Mouse (Mus musculus): ENCODE data around the gene Kri1.
"Not testable (repeated sequence)": the region's sequence is repeated elsewhere in the genome, so short reads cannot be mapped to it uniquely, and the experiment has no call there.

Kri1 gene

DNA sequence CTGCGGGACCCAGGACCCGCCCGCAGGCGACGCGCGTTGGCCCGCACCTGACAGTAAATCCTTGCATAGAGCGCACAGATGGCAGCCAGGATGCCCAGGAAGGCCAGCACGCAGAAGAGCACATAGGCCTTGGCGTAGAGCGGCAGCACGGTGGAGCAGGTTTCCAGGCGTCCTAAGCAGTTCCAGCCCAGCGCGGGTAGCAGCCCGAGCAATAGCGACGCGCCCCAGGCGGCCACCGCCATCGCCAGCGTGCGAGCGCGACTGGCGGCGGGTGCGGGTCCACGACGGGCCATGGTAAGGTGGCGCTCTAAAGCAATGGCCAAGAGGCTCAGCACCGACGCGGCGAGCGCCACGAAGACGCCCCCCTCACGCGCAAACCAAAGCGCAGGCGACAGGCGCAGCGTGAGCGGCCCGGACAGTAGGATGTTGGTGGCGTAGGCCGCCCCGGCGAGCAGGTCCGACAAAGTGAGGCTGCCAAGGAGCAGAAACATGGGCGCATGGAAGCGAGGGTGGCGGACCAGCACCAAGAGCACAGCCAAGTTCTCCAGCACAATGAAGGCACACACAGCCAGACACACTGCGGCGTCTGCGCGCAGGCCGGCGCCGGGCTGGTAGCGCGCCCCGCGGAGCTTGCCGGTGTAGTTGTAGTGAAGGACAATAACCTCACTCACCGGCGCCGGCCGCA, 43.2 kb downstream of the Kri1 start:
- no peak for DNase-seq (ENCODE audit: low read depth, low spot score)

DNA sequence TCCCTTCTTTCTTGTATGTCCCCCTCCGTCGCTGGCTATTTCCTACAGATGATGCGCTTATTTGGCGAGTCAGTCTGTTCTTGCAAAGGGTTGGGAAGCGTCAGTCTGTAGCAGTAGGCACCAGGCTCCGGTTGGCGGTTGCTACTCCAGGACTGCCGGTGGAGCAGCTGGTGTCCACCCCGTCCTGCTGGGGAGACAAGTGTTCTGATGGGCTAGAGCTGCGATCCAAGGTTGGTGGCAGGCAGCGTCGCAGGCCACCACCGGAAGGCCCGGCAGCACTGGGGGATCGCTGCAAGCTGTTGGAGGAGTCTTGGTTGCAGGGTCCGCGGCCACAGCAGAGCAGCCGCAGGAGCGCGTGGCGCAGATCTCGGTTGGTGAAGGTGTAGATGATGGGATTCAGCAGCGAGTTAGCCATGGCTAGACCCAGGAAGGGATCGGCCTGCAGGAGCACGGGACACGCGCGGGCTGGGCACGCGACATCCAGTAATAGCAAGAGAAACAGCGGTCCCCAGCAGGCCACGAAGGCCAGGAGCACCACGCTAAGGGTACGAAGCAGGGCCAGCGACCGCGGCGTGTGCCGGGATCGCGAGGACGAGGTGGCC, 43.8 kb downstream of the Kri1 start:
- no peak for DNase-seq (ENCODE audit: low read depth, low spot score)

DNA sequence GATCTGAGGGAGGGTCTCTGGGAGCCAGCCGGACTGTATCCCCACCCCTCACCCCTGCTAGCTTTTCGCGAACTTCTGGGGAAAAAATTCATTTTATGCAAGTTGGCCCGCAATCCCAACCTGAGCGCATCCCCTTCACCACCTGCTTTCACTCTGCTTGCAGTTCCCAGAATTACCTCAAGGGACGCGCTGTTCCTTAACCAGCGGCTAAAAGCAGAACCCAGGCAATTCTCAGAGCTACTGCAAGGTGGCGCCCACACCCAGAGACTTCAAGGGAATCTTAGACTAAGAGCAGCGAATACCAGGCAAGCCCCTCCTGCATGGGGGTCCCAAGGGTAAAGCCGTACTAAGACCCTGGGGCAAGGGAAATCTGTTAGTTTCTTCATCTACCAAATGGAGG, 46.4 kb downstream of the Kri1 start:
- peak; percentile 66 for DNase-seq (ENCODE audit: low read depth, low spot score)

DNA sequence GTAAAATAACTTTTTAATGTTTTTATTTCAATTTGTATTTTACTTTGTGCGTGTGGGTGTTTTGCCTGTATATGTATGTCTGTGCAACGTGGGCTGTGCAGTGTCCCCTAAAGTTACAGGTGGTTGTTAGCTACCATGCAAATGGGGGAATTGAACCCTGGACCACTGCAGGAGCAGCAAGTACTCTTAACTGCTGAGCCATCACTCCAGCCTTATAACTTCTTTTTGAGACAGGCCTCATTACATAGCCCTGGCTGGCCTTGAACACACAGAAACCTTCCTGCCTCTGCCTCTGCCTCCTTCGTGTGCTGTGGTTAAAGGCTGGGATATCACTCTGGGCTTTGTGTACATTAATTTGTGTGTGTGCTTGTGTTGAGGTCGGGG, 48.3 kb downstream of the Kri1 start:
- no peak for DNase-seq (ENCODE audit: low read depth, low spot score)

DNA sequence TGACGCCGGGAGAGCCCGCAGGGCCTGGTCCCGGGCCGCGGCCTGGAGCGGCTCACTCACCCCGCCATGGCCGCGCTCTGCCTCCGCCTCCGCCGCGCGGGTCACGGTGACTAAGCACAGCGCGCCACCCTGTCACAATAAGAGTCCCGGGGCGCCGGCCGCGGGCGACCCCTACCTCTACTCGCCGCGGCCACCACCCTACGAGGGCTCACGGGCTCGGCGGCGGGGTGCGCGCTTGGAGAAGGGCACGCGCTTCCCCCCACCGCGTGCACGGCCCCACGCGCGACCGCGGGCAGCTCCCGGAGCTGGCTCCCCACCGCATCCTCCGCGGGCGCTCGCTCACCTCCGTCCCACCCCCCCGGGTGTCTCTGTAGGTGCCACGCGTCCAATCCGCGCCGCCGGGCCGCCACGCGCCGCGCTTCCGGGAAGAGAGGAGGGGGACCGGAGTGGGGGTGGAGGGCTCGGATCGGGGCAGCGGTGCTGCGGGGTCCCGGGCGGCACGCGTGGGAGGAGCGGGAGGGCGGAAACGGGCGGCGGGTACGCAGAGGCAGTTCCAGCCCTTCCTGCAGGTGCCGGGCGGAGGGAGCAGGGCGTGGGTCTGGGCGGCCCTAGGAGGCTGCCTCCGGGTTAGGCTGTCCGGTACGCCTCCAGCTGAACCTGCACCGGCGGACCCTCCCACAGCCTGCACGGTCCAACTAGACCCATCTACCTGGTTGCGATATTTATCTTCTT, 48.9 kb downstream of the Kri1 start, which contains the start of gene Keap1:
TSS of gene Keap1 (minus strand) at position 629 of the 732 bp plus-strand sequence.
- DNase-seq (ENCODE audit: low read depth, low spot score) = peak; percentile 55

DNA sequence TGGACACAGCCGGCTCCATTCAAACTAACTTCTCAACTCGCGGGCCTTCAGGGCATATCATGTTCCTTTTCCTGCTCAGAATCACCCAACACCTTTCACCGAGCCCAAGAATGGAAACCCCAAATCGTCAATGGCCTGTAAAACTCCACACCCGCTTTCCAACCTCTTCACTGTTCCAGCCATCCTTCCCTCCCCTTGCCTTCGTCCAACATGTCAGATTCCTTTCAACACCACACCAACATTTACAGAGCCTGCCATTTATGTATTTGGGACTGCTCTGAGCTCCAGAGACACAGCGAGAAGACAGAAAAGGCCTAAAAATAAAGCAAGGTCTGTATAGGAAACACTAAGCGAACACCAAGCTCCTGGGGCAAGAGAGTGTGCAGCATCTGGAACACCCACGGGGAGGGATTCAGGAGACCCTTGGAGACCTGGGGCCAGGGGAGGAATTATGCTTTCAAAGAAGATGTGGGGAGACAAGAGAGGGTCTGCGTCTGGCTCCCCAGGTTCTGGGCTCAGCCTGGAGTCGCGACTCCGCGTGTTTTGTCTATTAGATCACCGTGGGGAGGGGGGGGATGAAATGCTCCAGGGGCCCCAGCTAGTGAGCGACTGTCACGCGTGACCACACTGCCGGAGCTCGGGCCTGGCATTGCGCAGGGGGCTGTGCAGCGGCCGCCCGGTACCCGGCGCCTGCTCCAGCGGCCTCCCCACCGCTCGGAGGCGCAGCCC, 49.6 kb downstream of the Kri1 start:
- no peak for DNase-seq (ENCODE audit: low read depth, low spot score)

DNA sequence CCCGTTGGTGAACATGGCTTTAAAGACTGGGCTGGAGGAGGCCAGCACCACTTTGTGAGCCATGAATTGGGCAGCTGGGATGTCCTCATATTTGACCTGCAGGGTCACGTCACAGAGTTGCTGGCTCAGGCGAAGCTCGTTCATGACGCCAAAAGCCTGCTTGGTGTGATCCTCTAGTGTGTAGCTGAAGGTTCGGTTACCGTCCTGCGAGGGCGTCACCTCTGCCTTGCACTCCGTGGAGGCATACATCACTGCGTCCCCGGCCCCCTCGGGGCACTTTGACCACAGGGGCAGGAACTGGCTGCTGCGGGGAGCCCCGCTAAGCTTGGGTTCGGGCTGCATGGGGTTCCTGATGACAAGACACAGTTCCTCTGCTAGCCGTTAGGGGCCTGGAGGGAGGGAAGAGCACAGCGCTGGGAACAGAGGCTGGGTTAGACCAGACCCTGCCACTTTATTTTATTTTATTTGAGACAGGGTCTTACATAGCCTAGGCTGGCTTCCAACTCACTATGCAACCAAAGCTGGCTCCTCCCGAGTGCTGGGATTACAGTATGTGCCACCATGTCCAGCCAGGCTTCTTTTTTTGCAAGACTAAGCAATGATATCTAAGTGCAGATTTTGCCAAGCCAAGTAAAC, 50.3 kb downstream of the Kri1 start:
- no peak for DNase-seq (ENCODE audit: low read depth, low spot score)

DNA sequence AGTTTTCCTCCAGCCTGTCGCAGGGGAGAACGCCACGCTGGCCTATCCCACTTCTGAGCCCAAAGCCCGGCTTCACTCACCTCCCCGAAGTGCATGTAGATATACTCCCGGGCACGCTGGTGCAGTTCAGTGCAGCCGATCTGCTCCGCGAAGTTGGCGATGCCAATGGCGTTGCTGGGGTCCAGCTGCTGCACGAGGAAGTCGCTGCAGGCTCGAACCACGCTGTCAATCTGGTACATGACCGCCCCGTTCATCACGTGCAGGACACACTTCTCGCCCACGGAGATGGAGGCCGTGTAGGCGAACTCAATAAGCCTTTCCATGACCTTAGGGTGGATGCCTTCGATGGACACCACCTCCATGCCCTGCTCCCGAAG, 50.8 kb downstream of the Kri1 start:
- no peak for DNase-seq (ENCODE audit: low read depth, low spot score)

DNA sequence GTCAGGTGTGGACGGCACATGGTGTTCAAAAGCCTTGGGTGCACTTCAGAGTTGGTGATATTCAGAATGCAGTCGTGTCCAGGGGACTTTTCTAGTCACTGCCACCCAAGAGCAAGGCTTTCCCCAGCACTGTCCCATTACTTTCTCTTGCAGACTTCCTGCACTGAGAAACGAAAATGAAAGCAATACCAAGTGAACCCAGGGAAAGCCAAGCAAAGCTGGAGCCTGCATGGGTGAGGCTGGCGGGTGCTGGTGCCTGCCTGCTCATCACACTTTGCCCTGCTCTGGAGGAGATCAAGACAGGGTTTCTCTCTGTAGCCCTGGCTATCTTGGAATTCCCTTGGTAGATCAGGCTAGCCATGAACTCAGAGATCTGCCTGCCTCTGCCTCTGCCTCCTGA, 52.4 kb downstream of the Kri1 start:
- DNase-seq (ENCODE audit: low read depth, low spot score) = no peak

DNA sequence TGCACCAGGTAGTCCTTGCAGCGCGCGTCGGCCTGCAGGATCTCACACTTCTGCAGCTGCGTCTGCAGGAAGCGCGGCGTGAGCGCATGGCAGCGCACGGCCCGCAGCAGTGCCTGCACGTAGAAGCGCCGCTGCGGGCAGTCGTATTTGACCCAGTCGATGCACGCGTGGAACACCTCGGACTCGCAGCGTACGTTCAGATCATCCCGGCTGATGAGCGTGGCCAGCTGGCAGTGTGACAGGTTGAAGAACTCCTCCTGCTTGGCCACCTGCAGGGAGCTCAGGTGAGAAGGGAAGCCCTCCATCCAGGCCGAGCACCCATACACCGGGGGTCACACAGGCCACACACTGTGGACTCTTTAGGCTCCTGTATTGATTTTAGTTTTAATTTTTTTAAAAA, 54.0 kb downstream of the Kri1 start:
- no peak for DNase-seq (ENCODE audit: low read depth, low spot score)

DNA sequence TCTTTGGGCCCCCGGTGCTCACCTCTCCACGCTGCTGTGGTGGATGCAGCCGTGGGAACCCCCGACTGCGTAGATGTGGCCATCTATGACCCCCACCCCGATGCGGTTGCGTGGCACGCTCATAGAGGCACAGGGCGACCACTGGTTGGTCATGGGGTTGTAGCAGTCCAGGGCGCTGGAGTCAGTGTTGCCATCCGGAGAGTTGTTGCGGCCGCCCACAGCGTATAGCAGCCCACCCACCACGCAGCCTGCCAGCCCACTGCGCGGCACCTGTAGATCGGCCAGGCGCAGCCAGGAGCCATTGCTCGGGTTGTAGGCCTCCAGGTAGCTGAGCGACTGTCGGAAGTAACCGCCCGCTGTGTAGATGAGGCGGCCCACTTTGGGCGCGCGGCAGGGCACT, 54.4 kb downstream of the Kri1 start:
- no peak for DNase-seq (ENCODE audit: low read depth, low spot score)

DNA sequence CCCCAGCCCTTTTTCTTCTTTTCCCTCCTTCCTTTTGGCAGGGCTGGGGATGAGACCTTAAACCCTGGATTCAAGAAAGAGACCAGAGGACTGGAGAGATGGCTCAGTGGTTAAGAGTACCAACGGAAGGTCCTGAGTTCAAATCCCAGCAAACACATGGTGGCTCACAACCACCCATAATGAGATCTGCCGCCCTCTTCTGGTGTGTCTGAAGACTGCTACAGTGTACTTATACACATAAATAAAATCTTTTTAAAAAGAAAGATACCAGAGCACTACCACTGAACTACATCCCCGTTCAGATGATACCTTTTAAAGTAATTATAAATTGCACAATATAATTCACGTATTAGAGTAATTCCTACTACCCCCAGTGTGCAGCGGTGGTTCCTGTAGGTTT, 54.9 kb downstream of the Kri1 start:
- DNase-seq (ENCODE audit: low read depth, low spot score) = no peak

DNA sequence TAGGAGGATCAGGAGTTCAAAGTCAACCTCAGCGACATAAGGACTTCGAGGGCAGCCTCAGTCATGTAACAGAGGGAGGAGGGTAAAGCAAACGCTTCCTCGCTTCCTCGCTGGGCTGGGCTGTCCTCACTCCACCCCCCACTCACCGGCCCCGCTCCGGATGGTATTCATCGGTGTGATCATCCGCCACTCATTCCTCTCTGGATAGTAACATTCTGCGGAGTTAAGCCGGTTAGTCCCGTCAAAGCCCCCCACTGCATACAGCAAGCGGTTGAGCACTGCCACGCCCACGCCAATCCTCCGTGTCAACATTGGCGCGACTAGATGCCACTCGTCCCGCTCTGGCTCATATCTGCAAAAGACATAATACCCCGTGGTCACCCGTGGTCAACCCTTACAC, 56.2 kb downstream of the Kri1 start:
- no peak for DNase-seq (ENCODE audit: low read depth, low spot score)

DNA sequence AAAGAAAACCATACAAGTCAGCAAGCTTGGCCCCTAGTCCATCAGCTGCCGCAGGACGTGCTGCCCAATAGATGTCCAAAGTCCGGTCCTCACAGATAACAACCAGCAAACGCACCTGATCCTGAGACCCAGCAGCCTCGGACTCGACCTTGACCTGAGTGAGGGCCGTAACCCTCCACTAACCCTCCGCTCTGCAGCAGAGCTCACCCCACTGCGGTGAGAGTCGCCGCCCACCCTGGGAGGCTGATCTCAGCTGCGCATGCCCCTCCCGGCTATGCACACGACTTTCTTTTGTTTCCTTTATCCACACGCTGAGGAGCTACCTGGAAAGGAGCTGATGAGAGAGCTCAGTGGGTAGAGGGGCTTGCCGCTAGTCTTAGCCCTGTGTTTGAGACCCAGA, 60.4 kb downstream of the Kri1 start:
- DNase-seq (ENCODE audit: low read depth, low spot score) = no peak

DNA sequence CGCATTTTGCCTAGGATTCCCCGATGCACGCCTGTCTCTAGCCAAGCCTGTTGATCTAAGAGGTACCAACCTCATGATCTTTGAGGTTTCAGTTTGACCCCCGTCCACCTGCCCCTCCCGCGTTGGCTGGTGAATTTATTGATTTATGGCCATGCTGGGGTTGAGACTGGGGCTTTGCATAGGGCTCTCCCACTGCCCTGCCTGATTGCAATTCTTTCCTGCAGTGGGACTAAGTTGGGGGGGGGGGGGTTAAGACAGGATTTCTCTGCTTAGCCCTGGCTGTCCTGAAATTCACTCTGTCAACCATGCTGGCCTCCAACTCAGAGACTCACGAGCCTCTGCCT, 62.4 kb downstream of the Kri1 start:
- DNase-seq (ENCODE audit: low read depth, low spot score) = no peak

DNA sequence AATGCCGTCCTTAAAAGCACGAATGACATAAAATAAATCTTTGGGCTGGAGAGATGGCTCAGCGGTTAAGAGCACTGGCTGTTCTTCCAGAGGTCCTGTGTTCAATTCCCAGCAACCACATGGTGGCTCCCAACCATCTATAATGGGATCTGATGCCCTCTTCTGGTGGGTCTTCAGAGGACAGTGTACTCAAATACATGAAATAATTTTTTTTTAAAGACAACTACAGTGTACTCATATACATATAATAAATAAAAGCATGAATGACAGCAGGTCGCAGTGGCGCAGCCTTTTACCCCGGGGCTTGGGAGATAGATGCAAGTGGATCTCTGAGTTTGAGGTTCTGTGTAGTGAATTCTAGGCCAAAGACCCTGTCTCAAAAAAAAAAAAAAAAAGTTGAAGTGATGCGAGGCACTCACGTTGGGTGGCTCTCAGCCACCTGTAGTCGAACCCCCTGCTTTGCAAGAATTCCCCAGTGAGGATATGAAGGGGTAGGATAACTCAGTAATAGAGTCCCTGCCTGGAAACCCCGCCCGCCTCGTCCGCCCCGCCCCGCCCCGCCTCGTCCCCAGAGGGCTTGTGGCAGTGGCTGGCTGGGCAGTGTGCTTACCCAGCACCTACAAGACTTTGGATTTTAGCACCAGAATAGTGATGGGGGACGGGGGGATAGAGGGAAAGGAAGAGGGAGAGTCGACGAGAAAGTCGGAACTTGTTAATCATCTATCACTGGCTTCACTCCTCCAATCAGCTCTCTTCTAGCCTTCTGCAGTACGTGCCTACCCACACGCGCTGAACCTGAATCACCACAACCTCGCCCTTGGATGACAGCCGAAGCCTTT, 63.0 kb downstream of the Kri1 start:
- DNase-seq (ENCODE audit: low read depth, low spot score) = no peak

DNA sequence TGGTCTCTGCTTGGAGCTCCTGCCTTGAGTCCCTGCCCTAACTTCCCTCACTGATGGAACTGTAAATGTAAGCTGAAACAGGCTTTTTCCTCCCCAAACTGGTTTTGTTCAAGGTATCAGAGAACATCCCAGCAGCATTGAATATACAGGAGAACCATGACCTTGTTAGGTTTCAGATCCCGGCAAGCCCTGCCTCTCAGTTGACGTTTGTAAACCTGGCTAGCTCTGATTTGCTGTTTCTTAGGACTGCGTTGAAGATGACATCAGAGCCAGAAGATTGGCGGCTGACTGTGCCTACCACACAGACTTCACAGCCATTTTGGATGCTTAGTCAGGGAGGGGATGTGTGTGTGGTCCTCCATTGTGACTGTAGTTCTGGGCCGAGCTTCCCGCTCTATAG, 63.9 kb downstream of the Kri1 start:
- no peak for DNase-seq (ENCODE audit: low read depth, low spot score)

DNA sequence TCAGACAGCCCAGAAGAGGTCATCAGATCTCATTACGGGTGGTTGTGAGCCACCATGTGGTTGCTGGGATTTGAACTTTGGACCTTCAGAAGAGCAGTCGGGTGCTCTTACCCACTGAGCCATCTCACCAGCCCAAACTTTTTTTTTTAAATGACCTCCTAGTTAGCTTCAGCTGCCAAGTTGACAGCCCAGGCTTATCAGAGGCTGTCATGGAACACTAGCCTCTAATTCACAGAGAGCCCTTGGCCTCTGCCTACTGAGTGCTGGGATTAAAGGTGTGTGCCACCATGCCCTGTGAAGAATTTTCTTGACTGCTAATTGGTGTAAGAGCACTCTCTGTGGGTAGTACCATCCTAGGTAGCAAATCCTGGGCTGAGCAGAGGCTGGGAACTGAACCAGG, 64.3 kb downstream of the Kri1 start:
- not testable (repeated sequence) for DNase-seq (ENCODE audit: low read depth, low spot score)
